Mouse (Mus musculus) left cerebral cortex, adult 6 months (tissue): ENCODE data around the gene Dlx6. TPM values are rescaled to one million over a fixed set of nuclear protein-coding genes. Genes with fewer than 3 reads are reported as not detected.

ENCODE experiments used
- long read RNA-seq, 2 experiments: library from polyadenylated mRNA; unstranded; transcript quantifications; one replicate each; pipeline ENCODE4 v2.0.0; 2019 to 2020
- polyA plus RNA-seq: library from polyadenylated mRNA; unstranded; fragments of <200 nt; fragmentation: Nextera tagmentation; gene quantifications from 2 replicates; pipeline ENCODE4 v1.2.3, GENCODE M21; 2021

Dlx6 gene
- polyA plus RNA-seq, result 3.1 and 3.4 TPM in 2 replicates
- long read RNA-seq, experiment 1, partial matches to known transcripts, result 0 of 1 reads
- long read RNA-seq, experiment 1, other reads (novel, unspliced or antisense), result 0 of 1 reads
- long read RNA-seq, experiment 2, partial matches to known transcripts, result 0 of 1 reads
- long read RNA-seq, experiment 2, other reads (novel, unspliced or antisense), result 0 of 1 reads

GRCm38 (mm10) chr6:6863160-6863870, at the start of gene Dlx6:
Gene Dlx6 (plus strand): TSS chr6:6863334.

DNA sequence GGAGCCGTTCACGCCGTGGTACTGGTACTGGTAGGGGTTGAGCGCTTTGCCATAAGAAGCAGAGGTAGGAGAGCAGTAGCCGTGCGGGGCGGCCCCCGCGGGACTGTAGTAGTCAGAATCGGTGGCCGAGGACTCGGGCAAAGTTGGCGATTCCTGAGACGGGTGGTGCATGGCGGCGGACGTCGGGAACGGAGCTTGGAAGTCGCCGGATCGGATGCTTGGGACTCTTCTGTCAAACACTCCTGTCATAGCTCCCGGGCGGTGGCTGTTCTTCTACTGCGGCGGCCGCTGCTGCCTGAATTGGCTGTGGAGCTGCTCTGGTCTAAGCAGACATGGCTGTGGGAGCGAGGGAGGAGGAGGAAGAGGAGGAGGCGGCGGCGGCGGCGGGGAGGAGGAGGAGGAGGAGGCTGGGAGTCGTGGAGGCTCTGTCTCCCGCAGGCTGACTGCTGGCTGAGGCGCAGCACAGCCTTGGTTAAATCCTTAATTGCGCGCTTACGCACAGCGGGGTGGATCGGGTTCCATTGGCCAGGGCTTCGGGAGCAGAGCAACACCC, 18.6 kb downstream of the Dlx6 start, which contains the start of gene Dlx5:
TSS of gene Dlx5 (minus strand) at position 448 of the 553 bp plus-strand sequence.

Other genes with a start within 250 kb of the Dlx6 start
- 4.5 and 6.2 TPM in 2 replicates for gene Dlx5, start 18.8 kb downstream of the Dlx6 start, polyA plus RNA-seq
- 6.8 and 8.8 TPM in 2 replicates for gene Sdhaf3, start 92.7 kb downstream of the Dlx6 start, polyA plus RNA-seq